Mouse (Mus musculus) cerebellum, postnatal 36 days (tissue): ENCODE data around the gene Aox1.

Source experiments
- DNase-seq, 2 experiments: peaks; one replicate each; pipeline ENCODE4 v3.0.0; 2021 to 2022; ENCODE audit warnings: mixed read lengths in 2 of 2

Aox1 gene

DNA sequence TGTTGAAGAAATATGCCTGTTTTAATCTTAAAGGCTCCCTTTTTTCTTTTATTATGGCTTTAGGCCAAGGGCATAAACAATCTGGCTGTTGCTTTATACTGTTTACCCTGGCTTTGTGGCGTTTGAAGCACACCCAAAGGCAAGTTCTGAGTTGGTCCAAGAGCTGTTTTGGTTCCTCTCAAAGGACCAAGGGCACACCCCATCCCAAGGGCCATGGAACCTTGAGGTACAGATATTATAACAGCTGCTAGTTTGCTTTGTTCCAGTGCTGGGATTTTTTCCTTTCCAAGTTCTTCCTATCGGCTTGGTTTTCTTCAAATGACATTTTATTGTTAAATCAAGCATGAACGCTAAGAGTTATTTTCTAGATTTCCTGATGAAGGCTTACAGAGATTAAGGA lies 35.9 kb downstream of the Aox1 start:
- no peak for DNase-seq

DNA sequence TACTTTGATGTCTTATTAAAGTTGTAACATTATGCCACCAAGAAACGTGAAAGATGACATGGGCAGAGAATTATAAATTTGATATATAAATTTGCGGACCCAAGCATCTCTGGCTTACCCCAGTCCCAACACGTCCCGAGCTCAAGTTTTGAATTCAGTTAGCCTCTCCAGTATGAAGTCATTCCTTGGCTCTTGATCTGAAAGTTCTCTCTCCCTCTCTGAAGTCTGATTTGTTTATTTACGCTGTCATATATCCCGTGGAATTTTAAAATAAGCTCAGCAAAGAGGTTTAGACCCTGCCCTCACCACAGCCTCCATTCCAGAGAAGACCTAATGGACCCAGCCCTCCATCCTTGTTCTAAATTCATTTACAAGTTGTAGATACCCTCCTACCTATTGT lies 39.5 kb downstream of the Aox1 start:
- no peak for DNase-seq

DNA sequence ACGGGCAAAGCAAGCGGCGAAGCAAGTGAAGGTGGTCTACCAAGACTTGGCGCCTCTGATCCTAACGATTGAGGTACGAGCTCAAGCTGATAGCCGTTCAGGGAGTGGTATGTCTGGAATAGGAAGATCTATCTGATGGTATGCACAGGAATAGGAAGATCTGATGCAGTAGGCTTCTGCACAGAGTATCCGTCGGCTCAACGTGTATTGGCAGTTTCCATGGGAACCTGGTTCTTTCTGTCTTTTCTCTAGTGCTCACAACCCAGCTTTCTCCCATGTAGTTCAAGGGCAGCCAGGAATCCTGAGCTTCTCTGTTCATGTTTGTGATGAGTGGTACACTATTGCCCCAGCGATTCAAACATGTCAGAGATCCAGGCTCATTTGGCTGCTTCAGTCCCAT lies 40.4 kb downstream of the Aox1 start:
- DNase-seq, result no peak

DNA sequence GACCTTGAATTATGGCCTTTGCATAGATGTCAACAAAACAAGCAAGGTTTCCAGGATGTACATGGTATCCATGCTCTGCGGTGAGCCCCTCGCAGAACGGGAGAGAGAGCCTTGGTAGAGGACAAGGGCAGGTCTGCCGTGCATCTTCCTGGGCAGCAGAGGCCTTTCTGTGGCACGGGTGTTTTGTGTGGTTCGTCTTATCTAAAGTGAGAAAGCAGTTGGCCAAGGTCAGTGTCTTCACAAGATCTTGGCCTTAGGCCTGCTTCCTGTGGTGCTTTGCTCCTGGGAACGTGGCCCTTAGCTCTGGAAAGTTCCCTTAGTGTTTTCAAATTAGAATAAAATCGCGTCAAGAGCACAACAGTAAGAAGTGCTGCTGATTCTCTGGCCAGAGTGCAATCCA lies 41.3 kb downstream of the Aox1 start:
- no peak for DNase-seq

DNA sequence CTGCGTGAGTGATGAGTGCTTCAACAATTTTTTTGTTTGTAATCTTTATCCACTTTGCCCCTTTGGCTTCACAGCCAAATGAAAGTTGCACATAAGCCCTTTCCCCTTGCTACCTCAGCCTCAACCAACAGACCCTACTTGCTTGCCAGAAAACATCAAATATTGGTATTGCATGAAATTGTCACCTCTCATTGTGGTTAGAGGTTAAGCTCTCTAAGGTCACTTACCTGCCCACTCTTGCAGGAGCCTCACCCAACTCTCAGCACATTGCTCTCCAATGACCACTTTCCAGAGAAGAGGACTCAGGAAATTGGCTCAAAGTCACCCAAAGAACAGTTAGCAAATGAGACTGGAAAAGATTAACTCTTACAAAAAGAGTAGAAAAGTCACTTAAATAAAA lies 41.8 kb downstream of the Aox1 start:
- no peak for DNase-seq

DNA sequence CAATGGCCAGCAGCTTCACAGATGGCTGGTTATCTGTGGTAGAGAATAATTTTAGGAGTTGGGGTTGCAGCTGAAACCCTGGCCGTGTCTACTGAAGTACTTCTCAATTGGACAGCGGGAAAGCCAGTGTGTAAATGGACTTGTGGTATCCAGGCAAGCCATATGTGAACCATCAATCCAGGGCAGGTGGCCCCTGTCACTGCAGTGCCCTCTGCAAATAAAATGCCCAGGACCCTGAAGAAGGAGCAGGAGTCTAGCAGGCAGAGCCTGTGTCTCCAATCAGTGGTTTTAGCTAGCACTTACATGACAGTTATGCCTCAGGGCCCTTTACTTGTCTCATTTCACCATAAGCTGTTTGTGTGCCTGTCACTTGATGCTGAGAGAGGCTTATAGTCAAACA lies 42.7 kb downstream of the Aox1 start:
- no peak for DNase-seq

DNA sequence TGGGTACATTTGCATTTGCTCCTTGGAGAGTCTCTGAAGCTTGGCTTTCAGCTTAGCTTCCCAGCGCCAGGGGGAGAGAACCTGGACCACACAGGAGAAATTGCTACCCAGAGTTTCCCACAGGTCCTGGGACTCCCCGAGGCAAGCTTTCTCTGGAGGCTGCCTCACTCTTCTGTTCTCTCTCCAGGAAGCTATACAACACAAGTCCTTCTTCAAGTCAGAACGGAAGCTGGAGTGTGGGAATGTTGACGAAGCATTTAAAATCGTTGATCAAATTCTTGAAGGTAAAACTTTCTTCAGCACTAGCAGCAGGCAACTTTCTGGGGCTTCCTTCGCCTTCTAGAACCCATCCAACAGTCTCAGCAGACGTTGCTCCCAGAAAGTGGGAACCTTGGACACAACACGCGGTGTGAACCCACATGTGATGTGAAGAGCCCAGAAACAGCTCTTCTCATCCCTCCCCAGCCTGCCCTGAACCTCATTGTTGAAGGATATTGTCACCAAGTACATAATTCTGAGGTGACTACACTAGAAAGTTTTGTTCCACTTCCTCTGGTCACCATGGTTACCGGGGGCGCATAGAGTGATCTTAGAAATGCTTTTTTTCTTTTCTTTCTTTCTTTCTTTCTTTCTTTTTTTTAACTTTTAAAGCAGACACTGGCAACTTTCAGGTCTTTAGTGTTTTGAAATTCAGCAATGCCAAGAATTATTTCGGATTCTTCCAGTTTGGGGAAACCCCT lies 43.4 kb downstream of the Aox1 start:
- DNase-seq, result no peak

DNA sequence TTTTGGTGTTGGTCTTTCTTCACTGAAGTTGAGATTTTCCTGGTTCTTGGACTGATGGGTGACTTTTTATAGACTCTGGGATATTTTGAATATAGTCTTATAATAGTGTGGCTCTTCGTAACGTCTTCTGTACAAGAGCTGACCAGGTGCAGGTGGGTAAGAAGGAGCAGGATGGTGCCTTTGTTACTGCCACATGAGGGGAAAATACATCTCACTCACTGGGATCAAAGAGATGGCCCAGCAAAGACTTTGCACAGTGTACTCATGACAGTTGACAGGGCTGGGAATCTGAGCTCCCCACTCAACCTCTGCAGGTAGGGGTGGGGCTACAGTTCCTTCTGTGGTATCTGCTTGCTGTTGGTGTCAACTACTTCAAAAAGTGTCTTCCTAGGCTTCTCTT lies 44.5 kb downstream of the Aox1 start:
- no peak for DNase-seq

DNA sequence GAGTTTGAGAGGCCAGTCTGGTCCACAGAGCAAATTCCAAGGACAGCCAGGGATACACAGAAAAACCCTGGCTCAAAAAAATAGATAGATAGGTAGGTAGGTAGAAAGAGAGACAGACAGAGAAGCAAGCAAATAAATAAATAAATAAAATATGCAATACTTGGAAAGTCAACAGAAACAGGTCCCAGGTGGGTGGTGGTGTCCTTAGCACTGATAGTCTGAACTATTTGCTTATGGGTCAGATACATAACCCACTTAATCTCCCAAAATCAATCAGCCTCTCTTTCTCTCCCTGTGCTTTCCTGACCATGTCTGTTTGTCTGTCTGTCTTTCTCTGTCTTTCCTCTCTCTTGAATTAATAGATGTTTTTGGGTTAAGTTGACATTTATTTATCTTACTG lies 48.2 kb downstream of the Aox1 start:
- DNase-seq, result no peak

DNA sequence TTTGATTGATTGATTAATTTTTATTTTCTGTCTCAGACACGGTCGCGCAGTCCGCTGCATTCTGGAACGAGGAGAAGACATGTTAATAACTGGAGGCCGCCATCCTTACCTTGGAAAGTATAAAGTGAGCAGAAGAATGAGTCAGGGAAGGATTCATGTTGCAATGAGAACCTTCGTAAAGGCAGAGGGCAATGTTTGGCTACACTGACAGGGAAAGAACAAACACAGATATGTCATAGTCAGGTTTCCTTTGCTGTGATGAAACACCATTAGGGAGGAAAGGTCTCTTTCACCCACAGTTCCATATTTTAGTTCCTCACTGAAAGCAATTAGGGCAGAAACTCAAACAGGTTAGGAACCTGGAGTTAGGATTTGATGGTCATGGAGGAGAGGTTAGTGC lies 48.7 kb downstream of the Aox1 start:
- no peak for DNase-seq

DNA sequence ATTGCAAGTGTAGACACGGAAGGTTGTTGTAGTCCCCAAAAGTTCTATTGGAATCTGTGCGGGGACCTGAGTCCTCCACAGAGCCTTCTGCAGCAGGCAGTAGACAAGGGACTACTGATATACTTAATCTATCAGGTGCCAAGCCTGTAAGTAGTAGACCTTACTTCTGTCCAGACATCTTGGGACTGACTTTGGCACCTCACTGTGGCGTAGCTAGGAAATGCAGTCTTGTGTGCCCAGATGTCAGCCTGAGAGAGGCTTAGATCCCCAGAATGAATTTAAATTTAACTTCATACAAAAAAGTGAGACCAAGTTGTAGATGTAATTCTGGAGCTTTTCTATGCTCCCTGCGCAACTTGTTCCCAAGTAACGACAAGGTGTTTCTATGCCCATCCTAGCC lies 50.0 kb downstream of the Aox1 start:
- DNase-seq, result peak in 1 of 2 experiments; percentile 17

DNA sequence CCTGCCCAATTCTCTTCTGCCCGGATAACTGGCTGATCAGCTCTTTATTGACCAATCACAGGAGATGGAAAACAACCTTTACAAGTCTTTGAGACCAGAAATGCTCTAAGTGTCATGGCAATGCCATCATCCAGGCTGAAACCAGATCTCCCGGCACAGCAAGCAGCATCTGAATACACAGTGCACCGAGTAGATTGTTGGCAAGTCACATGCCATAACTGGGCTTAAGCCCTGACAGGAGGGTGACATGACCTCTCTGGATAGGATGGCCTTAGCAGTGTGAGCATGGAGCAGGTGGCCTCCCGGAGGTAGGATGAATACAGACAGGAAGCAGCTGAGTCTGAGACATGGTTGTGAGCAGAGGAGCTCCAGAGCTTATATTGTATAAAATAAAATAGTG lies 50.7 kb downstream of the Aox1 start:
- no peak for DNase-seq

DNA sequence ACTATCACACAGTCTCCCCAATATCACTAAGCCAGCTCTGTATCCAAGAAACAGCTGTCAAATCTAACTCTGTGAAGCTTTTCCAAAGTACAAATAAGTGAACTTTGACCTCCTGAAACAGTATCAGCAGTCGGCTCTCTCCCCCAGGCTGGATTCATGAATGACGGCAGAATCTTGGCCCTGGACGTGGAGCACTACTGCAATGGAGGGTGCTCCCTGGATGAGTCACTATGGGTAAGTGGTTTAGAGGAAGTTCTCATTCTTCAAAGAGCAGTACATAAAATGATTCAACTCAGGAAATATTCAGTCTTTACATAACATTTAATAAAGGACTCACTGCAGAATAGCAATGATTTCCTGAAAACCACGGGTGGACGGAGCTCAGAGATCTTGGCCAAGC lies 51.6 kb downstream of the Aox1 start:
- DNase-seq, result no peak

DNA sequence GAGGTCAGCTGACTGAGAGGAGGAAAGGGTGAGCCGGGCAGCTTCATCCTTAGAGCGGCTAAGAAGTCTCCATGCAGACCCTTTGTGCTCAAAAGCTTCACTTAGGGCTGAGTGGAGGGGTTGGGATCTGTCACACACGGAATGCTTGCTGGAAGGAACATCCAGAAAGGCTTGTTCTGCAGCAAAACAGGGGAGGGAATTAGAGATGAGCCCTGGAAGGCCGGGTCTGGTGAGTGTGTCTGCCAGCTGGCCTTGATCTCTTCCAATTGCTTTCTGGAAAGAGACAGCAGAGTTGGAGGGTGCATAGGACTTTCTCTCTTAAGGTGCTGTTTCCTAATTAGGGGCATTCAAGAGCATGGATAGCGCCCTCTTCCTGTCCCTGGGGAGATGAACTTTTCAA lies 59.6 kb downstream of the Aox1 start:
- DNase-seq, result no peak

DNA sequence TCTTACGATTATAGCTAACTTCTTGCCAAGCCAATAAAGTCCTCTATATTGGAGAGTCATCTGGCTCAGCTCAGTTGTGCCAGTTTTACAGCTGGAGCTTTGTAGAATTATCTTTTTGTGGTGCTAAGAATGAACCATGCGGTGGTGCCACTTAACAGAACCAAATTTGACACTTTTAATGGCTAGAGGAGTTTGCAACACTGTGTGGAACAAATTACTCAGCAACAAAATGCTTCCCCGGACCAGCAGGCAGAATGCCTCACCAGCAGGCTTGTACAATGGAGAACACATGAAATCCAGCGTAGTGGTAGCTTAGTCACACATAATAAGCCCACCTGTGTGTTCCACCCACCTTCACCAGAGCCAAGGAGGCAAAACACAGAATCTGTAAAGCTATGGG lies 60.5 kb downstream of the Aox1 start:
- no peak for DNase-seq

DNA sequence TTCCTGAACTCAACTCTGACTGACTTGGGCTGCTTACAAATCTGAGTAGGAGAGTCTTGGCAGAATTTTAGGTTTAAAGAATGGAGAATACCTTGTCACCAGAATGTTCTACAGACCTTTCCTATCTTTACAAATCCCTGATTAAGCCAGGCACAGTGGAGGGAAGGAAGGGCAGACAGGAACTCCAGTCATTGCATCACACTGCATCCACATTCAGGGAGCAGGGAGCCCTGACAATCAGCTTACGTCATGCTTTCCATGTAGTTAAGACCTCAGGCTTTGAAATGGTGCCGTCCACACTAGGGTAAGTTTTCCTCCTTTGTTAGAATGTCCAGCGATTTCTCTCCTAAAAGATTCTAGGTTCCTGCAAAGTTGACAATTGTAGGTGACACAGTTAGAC lies 61.5 kb downstream of the Aox1 start:
- no peak for DNase-seq

DNA sequence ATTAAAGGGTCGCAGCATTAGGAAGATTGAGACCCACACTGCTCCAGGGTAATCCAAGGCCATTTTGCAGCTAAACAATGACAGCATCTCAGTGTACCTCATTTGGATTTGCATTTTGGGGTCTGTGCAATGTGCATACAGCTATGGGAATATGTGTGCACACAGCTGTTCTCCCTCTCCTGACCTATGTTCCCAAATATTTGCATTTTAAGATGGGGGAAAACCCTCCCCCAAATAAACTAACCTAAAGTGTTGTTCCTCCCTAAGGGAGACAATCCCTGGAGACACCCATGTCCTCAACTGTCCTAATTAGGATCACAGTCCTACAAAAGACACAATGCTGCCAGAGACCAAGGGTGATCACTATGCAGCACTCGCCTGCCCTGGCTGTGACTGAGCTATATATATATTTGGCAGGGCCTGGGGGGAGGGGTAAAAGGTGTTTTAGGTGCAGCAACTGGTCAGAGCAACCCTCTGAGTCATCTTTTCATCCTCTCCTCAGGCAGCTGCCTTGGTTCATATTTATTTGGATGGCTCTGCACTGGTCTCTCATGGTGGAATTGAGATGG lies 62.3 kb downstream of the Aox1 start:
- no peak for DNase-seq

DNA sequence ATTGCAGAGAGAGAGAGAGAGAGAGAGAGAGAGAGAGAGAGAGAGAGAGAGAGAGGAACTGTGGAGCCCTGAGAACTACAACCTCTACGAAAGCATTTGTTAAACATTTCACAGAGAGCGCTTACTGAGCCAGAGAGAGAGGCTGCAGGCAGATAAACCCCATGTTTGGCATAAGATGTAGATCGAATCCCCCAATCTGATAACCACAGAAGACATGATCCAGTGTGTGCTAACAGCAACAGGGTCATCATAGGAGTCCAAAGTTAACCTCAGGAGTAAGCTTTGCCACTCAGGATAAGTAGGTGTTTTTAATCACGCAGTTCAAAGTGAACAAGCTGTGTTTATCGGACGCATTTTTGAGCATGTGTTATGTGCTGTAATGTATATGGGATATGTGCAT lies 67.6 kb downstream of the Aox1 start:
- no peak for DNase-seq

DNA sequence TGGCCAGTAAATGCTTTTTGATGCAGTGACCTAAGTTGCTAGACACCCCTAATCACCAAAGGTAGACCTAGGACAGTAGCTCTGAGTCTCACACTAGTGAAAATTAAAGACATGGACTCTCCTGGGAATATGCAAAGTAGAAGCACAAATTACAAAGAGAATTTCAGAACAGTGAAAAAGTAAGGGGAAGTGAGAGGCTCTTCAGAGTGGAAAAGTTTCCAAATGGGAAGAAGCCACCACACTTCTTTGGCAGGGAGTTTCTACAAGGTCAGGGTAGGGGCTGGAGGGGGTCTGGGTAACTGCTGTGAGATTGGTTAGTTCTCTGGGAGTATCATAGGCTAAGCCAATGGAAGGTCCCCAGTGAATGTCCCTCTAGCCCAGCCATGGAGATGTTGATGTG lies 69.4 kb downstream of the Aox1 start:
- DNase-seq, result no peak

DNA sequence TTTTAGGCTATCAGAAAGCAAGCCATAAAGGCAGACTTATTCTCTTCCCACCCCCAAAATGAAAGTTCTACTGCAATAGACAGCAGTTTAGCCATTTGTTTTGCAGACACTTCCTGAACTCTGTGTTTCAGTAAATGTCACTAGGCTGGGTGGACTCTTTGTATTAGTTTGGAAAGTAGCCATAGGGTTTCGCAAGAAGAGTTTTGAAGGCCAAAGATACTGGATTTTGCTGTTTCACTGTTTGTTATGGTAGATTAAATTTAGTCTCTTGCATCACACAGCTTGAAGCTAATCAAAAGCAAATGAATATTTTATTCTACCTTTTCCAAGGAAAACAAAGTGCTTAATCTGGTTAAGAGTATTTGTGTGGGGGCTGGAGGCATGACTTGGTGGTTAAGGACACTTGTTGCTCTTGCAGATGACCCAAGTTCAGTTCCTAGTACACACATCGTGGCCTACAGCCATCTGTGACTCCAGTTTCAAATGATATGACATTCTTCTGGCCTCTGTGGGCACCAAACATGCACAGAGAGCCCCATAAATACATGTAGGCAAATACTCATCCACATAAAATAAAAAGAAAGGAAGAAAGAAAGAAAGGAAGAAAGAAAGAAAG lies 71.9 kb downstream of the Aox1 start:
- no peak for DNase-seq

DNA sequence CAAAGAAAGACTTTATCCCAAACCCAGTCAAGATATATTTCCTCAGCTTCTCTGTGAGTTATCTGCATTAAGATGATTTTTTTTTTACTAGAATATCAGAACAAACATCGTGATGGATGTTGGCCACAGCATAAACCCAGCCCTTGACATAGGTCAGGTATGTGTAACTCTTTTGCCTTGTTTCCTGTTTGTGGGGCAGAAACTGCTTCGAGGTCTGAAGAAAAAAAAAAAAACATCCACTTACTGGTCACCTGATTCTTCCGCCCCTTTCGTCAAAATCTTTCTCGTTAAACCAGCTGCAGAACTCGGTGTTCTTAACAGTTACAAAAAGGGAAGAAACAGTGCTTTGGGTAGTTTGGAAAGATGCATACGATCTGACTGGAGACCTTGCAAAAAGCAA lies 72.8 kb downstream of the Aox1 start:
- DNase-seq, result no peak

DNA sequence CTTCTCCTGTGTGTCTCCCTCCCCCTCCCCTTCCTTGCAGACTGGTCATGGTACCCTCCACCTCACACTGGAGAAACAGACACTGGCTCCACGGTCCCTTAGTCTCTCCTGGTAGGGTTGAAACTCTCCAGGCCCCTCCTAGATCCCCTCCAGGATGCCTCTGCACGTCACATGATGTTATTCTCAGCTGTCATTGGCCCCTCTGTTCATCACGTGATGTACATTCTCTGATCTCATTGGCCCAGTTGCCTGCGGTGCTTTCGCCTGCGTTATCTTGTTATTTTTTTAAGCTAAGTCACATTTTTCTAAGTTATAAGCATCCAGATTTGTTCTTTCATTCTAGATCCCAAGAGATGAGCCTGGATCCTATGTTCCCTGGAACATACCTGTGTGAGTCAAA lies 76.0 kb downstream of the Aox1 start:
- DNase-seq, result no peak

DNA sequence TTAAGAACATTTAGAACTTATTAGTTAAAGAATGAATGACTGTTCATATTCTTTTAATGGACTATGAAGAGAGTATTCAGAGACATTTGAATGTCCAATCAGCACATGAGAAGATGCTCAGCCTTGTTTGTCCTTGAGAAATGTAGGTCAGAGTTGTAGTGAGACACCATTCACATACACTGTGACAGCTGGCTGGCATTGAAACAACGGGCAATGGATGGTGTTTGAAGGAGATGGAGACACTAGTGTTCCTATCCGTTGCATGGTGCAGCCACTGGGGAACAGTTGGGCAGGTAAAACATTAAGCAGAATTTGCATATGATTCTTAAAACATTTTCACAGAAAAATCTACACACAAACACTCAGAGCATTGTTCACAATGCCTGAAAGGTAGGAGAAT lies 77.3 kb downstream of the Aox1 start:
- no peak for DNase-seq

DNA sequence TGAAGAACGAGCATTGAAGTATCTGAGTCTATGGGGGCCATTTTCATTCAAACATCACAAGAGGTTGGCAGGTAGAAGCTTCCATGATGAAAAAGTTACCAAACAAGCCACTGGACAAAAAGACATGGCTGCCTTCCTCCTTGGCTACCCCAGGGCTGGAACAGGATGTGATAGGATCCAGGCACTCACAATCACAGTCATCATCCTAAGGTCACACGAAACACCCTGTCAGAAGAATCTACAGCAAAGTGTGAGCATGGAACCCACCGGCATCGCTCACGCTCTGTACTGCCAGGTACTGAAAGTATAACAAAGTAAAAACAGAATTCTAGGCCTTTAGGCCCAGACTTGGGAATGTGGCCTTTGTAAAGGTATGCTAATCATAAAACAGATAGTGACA lies 80.5 kb downstream of the Aox1 start:
- DNase-seq, result no peak

DNA sequence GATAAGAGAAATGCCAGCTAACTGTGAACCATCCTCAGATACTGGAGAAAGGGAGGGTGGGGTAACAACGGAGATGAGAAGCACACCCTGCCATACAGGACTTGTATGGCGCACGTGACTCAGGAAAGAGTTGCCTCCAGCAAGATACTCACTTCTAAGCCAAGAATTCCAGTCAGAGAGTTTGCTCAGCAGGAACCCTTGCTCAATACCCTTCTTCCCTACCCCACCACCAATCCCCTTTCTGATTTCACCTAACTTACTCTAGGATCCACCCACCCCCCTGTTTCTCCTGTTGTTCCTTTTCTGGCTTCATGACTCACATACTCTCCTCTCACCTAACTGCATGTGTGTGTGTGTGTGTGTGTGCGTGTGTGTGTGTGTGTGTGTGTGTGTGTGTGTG lies 81.6 kb downstream of the Aox1 start:
- no peak for DNase-seq
